Mouse (Mus musculus) erythroblast, embryonic 14.5 days (primary cell): ENCODE results near the gene Nyx. TPM values are rescaled to one million over a fixed set of nuclear protein-coding genes. Genes with fewer than 3 reads are reported as not detected.

Experiments used
- H3K27me3 ChIP-seq: 2 replicates; pipeline ENCODE4 v1.6.1; 2012; ENCODE audit warnings: inconsistent platforms; ENCODE audit not compliant: control insufficient read depth
- H3K36me3 ChIP-seq: 2 replicates; pipeline ENCODE4 v1.6.1; 2012; ENCODE audit warnings: mild to moderate bottlenecking, inconsistent platforms; ENCODE audit not compliant: control insufficient read depth
- H3K4me1 ChIP-seq: 2 replicates; pipeline ENCODE4 v1.6.1; 2012; ENCODE audit warnings: inconsistent platforms; ENCODE audit not compliant: control insufficient read depth
- H3K4me3 ChIP-seq: replicated peaks from 2 replicates; pipeline ENCODE3; 2012; ENCODE audit warnings: moderate library complexity, mild to moderate bottlenecking, inconsistent platforms
- H3K9me3 ChIP-seq: 2 replicates; pipeline ENCODE4 v1.6.1; 2012; ENCODE audit warnings: low read length, inconsistent platforms, mixed read lengths; ENCODE audit not compliant: control insufficient read depth
- GATA1 ChIP-seq: IDR thresholded peaks from 2 replicates; pipeline ENCODE4 v1.6.1; 2012; ENCODE audit warnings: low read length, inconsistent platforms, mixed read lengths
- TAL1 ChIP-seq: IDR thresholded peaks from 3 replicates; pipeline ENCODE4 v1.6.1; 2012; ENCODE audit warnings: low read length, inconsistent platforms, mixed read lengths
- polyA plus RNA-seq: library from polyadenylated mRNA; stranded (reverse); fragments of >175 nt; gene quantifications from 2 replicates; pipeline ENCODE4 v1.2.3, GENCODE M21; 2012

Nyx gene
- polyA plus RNA-seq, 1 experiment, result not detected

GRCm38 (mm10) chrX:13484447-13484846 is 18.5 kb downstream of the Nyx start:
- peaks cover 18% of the 10 kb centered on the region for H3K9me3 ChIP-seq
- peaks cover 7% of the 10 kb centered on the region for H3K4me1 ChIP-seq
- H3K4me3 ChIP-seq, result no peak overlapping the region
- H3K36me3 ChIP-seq, result no peaks in the 10 kb centered on the region
- H3K27me3 ChIP-seq, result peaks cover 11% of the 10 kb centered on the region
- no peak for TF ChIP-seq TAL1
- no peak for TF ChIP-seq GATA1

- peaks cover 30% of the 10 kb centered on the region for H3K4me1 ChIP-seq
- H3K4me3 ChIP-seq, result no peak overlapping the region
- no peak for TF ChIP-seq TAL1
- TF ChIP-seq GATA1, result no peak
- H3K27me3 ChIP-seq, result peaks cover 11% of the 10 kb centered on the region
- no peaks in the 10 kb centered on the region for H3K36me3 ChIP-seq
- peaks cover 18% of the 10 kb centered on the region for H3K9me3 ChIP-seq
Measured at GRCm38 (mm10) chrX:13489001-13489400, 23.1 kb downstream of the Nyx start.

- Histone ChIP-seq H3K36me3 (no peaks in the 10 kb centered on the region), H3K9me3 (peaks cover 18% of the 10 kb centered on the region), H3K4me3 (no peak overlapping the region), H3K27me3 (peaks cover 11% of the 10 kb centered on the region), H3K4me1 (peaks cover 35% of the 10 kb centered on the region)
- TF ChIP-seq GATA1 (no peak), TAL1 (peak; percentile 33; the same call in 1 of the 3 replicates)
Measured at GRCm38 (mm10) chrX:13489761-13490160, 23.9 kb downstream of the Nyx start.

- Histone ChIP-seq H3K4me3 (no peak overlapping the region), H3K9me3 (peaks cover 14% of the 10 kb centered on the region), H3K4me1 (peaks cover 47% of the 10 kb centered on the region), H3K27me3 (peaks cover 9% of the 10 kb centered on the region), H3K36me3 (no peaks in the 10 kb centered on the region)
- TF ChIP-seq TAL1 (no peak), GATA1 (no peak)
Measured at GRCm38 (mm10) chrX:13490941-13491340, 25.0 kb downstream of the Nyx start.

- TF ChIP-seq GATA1 (no peak), TAL1 (no peak)
- H3K9me3 ChIP-seq, result no peaks in the 10 kb centered on the region
Measured at GRCm38 (mm10) chrX:13492922-13493321, 27.0 kb downstream of the Nyx start.

DNA sequence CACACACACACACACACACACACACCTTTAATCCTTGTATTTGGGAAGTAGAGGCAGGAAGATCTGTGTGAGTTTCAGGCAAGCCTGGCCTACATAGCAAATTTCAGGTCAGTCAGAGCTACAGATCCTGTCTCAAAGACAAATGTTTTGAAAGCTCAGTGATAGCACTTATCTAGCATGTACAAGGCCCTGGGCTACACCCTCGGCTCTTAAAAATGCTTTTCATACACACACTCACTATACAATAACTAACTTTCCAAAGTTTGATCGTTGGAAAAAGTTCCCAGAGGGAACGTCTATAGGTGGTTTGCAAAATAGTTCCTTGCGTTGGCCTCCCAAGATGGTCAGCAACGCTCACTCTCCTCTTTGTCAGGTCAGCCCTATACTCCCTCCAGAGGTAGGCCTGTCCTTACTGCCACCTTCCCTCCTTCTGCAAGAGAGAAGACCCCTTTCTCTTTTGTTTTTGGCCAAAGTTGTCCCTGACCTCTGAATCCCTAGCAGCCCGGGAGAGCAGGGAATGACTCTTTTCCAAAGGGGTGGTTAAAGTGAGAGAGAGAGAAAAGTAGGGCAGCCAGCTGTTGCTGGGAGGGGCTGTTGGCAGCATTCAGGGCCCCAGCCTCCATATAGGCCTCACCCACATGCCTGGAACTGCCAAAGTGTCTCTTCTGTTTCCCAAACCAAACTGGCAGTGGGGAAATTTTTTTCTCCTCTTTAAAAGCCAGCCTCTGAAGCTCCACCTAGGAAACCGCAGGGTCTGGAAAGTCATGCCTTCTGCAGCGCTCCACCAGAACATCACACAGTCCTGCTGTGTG is 29.2 kb downstream of the Nyx start:
- Histone ChIP-seq H3K4me3 (no peak overlapping the region), H3K9me3 (no peaks in the 10 kb centered on the region), H3K27me3 (no peaks in the 10 kb centered on the region), H3K4me1 (peaks cover 48% of the 10 kb centered on the region), H3K36me3 (no peaks in the 10 kb centered on the region)
- TF ChIP-seq GATA1 (no peak), TAL1 (no peak)

More at GRCm38 (mm10) chrX:13492922-13493321, 27.0 kb downstream of the Nyx start:
- Histone ChIP-seq H3K4me3 (no peak overlapping the region), H3K27me3 (no peaks in the 10 kb centered on the region), H3K36me3 (no peaks in the 10 kb centered on the region), H3K4me1 (peaks cover 59% of the 10 kb centered on the region)

DNA sequence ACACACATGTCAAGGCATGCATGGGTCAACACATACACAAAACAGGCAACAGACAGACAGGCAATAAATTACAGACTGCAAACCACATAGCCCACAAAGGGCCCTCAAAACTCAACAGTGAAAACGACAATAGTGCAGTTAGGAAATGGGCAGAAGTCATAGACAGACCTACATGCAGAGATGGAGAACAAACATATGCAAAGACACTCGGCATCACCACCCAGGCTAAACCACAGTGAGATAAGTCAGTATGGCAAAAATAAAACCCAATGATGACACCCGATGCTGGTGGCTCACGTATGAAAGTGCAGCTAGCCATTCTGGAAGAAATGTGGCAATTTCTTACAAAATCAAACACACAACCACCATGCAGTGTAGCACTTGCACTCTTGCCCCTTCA is 34.4 kb downstream of the Nyx start:
- no peak overlapping the region for H3K4me3 ChIP-seq
- peaks cover 24% of the 10 kb centered on the region for H3K4me1 ChIP-seq
- no peaks in the 10 kb centered on the region for H3K9me3 ChIP-seq
- H3K36me3 ChIP-seq, result no peaks in the 10 kb centered on the region
- TF ChIP-seq GATA1 (no peak), TAL1 (no peak)
- no peaks in the 10 kb centered on the region for H3K27me3 ChIP-seq

DNA sequence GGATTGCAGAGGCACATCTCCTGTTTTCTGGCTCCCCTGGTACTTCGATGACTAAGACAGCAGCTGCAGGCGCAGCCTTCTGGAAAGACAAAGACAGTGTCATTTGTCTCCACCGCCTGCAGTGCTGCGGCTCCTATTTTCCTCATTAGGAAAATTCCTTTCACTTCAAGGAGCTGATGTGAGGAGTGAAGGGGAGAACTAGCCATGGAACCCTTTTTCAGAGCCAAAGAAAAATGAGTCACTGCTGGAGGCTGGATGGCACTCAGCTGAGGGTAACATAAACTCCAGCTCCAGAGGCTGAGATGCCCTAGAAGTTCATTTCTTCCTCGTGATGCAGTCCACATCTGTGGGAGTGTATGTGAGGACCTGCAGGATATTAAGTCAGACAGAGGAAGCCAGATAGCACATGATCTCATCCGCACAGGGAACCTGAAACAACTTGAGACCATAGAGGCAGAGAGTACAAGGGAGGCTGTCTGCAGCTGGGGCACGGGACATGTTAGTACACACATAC is 37.0 kb downstream of the Nyx start:
- peaks cover 5% of the 10 kb centered on the region; the same call in 1 of the 2 replicates for H3K4me1 ChIP-seq
- TF ChIP-seq TAL1, result no peak
- TF ChIP-seq GATA1, result no peak
- no peaks in the 10 kb centered on the region for H3K9me3 ChIP-seq
- H3K36me3 ChIP-seq, result no peaks in the 10 kb centered on the region
- no peak overlapping the region for H3K4me3 ChIP-seq
- no peaks in the 10 kb centered on the region for H3K27me3 ChIP-seq

DNA sequence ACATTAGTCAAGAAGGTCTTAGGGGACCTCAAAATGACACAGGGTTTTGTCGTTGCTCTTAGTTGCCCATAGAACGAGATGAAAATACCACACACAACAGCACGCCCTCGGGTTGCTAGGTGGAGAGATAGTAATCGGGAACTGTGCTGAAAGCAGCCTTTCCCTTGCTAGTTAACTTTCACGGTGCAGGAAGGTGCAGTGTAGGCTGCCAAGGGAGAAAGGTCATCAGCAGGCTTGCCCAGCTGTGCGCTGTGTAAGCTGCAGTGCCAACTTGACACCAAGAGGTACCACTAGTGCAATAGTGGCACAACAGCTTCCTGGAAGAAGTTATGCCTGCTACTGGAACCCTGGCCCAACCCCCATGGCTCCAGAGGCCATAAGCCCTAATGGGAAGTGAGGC is 38.5 kb downstream of the Nyx start:
- TF ChIP-seq TAL1, result no peak
- TF ChIP-seq GATA1, result no peak
- no peak overlapping the region for H3K4me3 ChIP-seq
- peaks cover 5% of the 10 kb centered on the region; the same call in 1 of the 2 replicates for H3K4me1 ChIP-seq
- H3K9me3 ChIP-seq, result no peaks in the 10 kb centered on the region
- H3K27me3 ChIP-seq, result no peaks in the 10 kb centered on the region
- no peaks in the 10 kb centered on the region for H3K36me3 ChIP-seq
